Mouse (Mus musculus) hematopoietic stem cell, adult 5-6 weeks (primary cell): ENCODE data around the gene Lat. TPM values are rescaled to one million over a fixed set of nuclear protein-coding genes. Genes with fewer than 3 reads are reported as not detected.
"Not testable (repeated sequence)": the region's sequence is repeated elsewhere in the genome, so short reads cannot be mapped to it uniquely, and the experiment has no call there.

Experiments used
- ATAC-seq, 2 experiments: fragments of 125-278 bp in 1 of 2; replicated peaks in 1 of 2; 2 replicates each; pipeline ENCODE4 v1.8.0; 2016 to 2017; ENCODE audit warnings: inconsistent platforms in 2 of 2, mild to moderate bottlenecking in 2 of 2, moderate number of reproducible peaks in 2 of 2, low read depth in 1 of 2, moderate TSS enrichment in 1 of 2; ENCODE audit not compliant: low FRiP score in 2 of 2, poor library complexity in 2 of 2, severe bottlenecking in 2 of 2, insufficient read depth in 1 of 2, low TSS enrichment in 1 of 2
- total RNA-seq: library from RNA; stranded (forward); fragments of 172-1452, 232-1000 nt; gene quantifications from 2 replicates; pipeline ENCODE4 v1.2.3, GENCODE M21; 2017

Gene Lat
- total RNA-seq, 1 experiment from 2014 or later = 31.5 TPM

- ATAC-seq = no peak
Measured at GRCm38 (mm10) chr7:126348293-126348692, 21.1 kb downstream of the Lat start.

DNA sequence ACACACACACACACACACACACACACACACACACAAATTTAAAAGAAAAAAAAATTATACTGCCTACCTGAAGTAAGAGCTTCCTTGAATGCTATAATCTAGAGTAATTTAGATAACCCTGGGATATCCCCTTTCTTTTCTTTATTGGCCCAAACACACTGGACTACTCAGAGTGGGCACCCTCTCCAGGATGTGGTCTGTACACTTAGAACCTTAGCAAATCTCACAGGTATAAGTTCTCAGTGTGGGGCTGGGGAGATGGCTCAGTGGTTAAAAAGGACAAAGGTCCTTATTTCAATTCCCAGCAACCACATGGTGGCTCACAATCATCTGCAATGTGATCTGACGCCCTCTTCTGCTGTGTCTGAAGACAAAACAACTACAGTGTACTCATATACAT lies 22.3 kb downstream of the Lat start:
- ATAC-seq = no peak

DNA sequence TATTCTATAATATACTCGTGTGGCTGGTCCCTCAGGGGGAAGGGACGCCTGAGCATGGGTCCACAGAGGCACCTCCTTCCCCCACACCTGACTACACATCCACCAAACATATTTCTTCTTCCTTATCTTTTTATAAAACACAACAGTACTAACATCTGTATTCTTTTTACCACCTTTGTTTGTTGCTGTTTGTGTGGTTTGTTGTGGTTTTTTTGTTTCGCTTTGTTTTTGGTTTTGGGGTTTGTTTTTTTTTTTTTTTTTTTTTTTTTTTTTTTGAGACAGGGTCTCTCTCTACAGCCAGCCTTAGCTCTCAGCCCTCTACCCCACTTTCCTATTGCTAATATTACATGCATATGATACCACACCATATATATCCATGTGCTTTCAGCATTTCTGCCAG lies 23.4 kb downstream of the Lat start:
- no peak for ATAC-seq

GRCm38 (mm10) chr7:126345557-126345956 lies 23.8 kb downstream of the Lat start:
- ATAC-seq = no peak

DNA sequence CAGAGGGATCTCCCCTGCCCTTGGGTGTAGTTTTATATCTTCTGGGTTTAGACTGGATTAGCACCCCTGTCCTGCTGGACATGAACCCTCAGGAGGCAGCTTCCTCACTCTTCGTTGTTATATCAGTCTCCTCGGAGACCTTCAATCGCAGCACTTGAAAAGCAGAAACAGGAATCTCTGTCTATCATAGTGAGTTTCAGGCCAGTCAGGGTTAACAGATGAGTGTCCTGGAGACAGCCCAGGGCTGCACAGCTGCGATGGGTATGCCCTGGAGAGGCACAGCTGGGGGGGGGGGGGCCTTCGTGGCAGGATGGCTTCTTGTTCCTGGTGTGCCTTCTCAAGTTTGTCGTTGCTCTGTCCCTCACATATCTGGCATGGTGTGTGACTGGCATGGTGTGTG lies 28.5 kb downstream of the Lat start:
- ATAC-seq = 0 out of 4 replicates have a peak, but pooled peaks of 1 of the 2 experiments have one; percentile 12

DNA sequence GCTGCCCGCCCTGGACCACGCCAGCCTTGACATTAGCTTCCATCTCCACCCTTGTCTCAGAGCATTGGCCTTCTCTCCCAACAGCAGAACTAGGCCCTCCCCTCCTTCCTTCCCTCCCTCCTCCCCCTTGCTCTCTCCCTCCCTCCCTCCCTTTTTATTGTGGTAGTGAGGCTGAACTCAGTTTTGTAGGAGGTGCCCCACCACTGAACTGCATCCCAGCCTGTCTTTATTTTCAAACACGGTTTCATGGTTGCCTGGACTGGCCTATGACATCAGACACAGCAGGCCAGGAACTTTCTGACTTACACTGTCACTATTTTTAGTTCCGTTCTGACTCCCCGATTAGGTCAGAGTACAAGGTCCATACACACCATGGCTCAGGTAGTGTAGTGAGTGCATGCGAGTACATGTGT lies 29.2 kb downstream of the Lat start:
- ATAC-seq = peak in 1 of 2 experiments; percentile 17; a peak in 3 of 4 replicates

DNA sequence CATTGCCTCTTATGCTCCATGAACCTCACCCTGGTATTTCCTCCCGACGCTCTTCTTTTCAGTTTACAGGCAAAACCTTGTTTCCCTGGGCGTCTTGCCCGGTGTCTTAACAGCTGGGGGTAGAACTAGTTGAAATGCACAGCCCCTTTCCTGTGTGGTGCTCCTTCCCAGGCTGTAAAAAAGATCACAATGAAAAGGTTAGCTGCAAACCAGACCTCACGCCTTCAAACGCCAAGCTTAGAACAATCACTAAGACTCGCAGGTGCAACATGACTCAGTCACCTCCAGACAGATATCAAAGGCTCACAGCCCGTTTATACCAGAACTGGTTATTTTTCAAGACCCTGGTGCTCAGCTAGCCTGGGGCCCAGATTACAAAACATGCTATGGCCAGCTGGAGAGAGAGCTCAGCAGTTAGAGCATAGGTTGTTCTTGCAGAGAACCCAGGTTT lies 29.8 kb downstream of the Lat start:
- ATAC-seq = no peak

DNA sequence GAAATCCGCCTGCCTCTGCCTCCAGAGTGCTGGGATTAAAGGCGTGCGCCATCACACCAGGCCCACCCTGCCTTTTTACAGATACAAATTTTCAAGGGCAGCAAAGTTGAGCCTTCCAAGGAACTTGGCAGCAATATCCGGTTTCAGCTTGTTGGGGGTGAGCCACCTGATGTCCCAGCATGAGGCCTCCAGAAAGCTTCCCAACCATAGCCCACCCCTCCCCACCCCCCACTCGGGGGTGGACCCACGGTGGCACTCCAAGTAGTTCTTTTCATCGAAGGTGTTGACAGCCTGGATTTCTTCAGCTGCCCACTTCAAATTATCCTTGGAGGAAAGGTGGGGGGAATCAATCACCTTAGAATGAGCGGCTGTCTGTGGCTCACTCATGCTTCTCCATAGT lies 30.5 kb downstream of the Lat start:
- ATAC-seq = no peak

- no peak for ATAC-seq
Measured at GRCm38 (mm10) chr7:126335556-126335955, 33.8 kb downstream of the Lat start.

GRCm38 (mm10) chr7:126332691-126333090 lies 36.7 kb downstream of the Lat start:
- no peak for ATAC-seq

GRCm38 (mm10) chr7:126330693-126331092 lies 38.7 kb downstream of the Lat start:
- no peak for ATAC-seq

DNA sequence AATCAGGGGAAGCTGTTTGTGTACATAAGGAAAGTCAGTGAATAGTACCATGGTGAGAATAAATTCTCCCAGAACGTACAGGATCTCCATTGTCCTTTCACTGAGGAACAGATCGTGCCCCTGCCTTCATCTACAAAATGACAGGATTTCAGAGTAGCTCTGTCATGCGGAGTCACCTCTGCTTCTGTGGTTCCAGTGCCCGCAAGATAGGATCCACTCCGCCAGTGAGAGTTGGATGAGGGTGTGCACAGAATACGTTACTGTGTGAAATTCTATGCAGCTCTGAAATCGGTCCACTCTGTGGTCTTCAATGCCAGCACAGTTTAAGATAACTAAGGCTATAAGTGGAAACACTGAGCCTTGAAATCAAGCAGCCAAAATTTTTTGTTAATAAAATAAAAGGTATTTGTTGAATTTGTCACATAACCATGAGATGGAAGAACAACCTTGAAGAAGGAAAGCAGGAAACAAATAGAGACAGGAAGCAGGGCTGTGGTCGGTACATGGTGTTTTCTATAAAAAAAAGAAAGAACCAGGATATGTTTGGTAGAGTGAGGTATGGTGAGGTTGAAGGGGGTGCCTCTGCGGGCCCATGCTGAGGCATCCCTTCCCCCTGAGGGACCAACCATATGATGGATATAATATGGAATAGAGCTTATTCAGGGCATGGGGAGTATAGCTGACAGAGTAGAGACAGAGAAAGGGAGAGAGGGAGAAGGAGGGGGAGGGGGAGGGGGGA lies 39.3 kb downstream of the Lat start:
- ATAC-seq = no peak

DNA sequence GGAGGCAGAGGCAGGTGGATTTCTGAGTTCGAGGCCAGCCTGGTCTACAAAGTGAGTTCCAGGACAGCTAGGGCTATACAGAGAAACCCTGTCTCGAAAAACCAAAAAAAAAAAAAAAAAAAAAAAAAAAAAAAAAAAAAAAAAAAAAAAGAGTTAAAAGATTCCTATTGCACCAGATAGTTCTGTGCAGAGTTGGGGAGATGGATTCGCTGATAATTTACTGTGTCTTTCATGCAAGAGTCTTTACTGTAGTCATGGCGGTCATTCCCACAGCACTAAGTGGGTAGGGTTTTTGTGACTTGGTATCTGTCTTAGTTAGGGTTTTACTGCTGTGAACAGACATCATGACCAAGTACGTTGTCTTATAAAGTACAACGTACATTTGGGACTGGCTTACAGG lies 40.5 kb downstream of the Lat start:
- not testable (repeated sequence) for ATAC-seq

DNA sequence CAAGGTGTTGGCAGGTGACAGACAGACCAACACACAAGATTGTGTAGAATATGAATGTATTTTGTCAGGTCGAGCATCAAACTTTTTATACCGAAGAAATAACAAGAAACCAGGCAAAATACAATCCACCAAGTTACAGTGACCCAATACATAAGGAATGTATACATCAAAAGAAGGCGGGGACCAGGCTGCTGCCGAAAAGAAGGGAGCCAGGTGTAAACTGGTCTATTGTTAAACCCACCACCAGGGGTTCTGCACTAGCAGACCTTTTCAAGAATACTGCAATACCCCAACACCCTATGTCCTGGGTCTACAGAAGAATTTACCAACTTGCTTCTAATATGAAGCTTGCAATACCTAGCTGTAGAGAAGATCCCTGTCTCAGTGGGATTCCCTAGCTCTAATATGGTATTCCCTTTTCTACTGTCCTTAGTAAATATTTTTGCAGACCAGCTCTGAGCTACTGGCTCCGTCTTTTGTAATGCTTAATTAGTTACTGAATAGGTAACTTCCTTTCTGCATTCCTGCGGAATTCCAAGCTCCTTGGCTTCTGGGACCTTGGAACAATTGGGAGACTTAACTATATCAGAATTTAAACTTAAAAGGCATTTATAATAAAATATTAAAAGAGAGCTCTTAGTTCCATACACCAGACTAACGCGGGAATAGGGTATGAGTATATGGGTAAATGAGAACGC lies 43.6 kb downstream of the Lat start:
- ATAC-seq = not testable (repeated sequence)

GRCm38 (mm10) chr7:126324791-126325190 lies 44.6 kb downstream of the Lat start:
- ATAC-seq = peak in 1 of 2 experiments; percentile 32; a peak in 1 of 4 replicates

DNA sequence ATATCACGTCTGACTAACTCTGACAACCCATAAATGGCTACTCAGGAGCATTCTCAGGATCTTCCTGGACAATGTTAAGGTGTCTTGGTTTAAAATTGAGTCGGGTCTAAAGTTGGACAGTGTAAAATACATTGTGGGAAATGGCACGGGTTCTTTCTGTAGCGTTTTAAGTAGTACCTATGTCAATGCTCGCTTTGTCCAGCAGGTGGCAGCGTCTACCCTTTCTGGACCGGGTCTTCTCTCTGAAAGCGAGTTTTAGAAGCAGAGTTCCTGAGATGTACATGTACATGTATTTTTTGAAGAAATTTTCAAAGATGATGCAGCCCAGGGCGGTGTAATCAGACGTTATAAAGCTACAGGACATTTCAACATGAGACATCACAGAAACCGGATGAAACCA lies 45.6 kb downstream of the Lat start:
- peak; percentile 53 to 75; a peak in 2 of 4 replicates for ATAC-seq

DNA sequence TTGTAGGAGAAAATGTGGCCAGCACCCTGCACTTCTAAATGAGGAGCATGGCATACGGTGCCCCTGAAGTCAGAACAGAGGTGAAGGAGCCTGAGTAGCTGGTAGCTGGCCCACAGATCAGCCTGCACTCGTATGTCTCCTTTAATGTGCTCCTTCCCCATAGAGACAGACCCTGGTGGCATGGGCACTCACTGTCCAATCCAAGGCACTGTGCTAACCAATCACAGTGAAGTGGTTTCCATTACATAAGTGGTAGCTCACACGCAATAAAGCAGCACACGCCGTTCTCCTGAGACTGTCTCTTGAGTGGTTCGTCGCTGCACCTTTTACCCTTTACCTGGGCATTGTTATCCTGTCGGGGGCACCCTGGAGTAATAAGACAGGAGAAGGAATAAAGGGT lies 55.1 kb downstream of the Lat start:
- ATAC-seq = peak; percentile 62 to 69
